Mouse (Mus musculus) myocyte (in vitro differentiated cells): ENCODE measurements around the gene Ak5. TPM values are rescaled to one million over a fixed set of nuclear protein-coding genes. Genes with fewer than 3 reads are reported as not detected.
"Not testable (repeated sequence)": the region's sequence is repeated elsewhere in the genome, so short reads cannot be mapped to it uniquely, and the experiment has no call there.

Experiments used
- H3K27me3 ChIP-seq: one replicate; pipeline ENCODE4 v1.6.1; 2011; ENCODE audit not compliant: control insufficient read depth, insufficient read depth, insufficient read length
- H3K36me3 ChIP-seq: one replicate; pipeline ENCODE4 v1.6.1; 2011; ENCODE audit not compliant: control insufficient read depth, insufficient read depth
- H3K4me2 ChIP-seq: one replicate; pipeline ENCODE4 v1.6.1; 2011; ENCODE audit warnings: low read depth, control low read depth
- H3K4me3 ChIP-seq: one replicate; pipeline ENCODE4 v1.5.1; 2011; ENCODE audit warnings: mild to moderate bottlenecking, control low read depth, moderate library complexity
- H3K79me2 ChIP-seq: one replicate; pipeline ENCODE4 v1.6.1; 2011; ENCODE audit not compliant: control insufficient read depth, insufficient read depth
- H3ac ChIP-seq: one replicate; pipeline ENCODE4 v1.6.1; 2011; ENCODE audit not compliant: control insufficient read depth, insufficient read length
- CEBPB ChIP-seq: IDR thresholded peaks from 2 replicates; pipeline ENCODE4 v1.6.1; 2011; ENCODE audit warnings: mild to moderate bottlenecking, moderate library complexity; ENCODE audit not compliant: poor library complexity, insufficient read depth, severe bottlenecking
- E2F4 ChIP-seq: IDR thresholded peaks from one replicate; pipeline ENCODE4 v1.6.1; 2011; ENCODE audit warnings: mild to moderate bottlenecking, control low read depth, moderate library complexity; ENCODE audit not compliant: insufficient read depth
- MAX ChIP-seq: IDR thresholded peaks from one replicate; pipeline ENCODE4 v1.6.1; 2011; ENCODE audit warnings: low read depth, mild to moderate bottlenecking, control low read depth
- MYOD1 ChIP-seq, 3 experiments: IDR thresholded peaks; one replicate each; pipeline ENCODE4 v1.6.1; 2011; ENCODE audit warnings: control low read depth in 2 of 3, low read depth in 2 of 3, mild to moderate bottlenecking in 2 of 3, moderate library complexity in 1 of 3; ENCODE audit not compliant: insufficient read length in 2 of 3, control insufficient read depth in 1 of 3
- MYOG ChIP-seq, 3 experiments: IDR thresholded peaks; one replicate each; pipeline ENCODE4 v1.6.1; 2011; ENCODE audit warnings: control low read depth in 2 of 3, low read depth in 2 of 3, mild to moderate bottlenecking in 2 of 3; ENCODE audit not compliant: insufficient read length in 2 of 3, control insufficient read depth in 1 of 3, insufficient read depth in 1 of 3
- POLR2A ChIP-seq: IDR thresholded peaks from one replicate; pipeline ENCODE4 v1.6.1; 2011; ENCODE audit warnings: low read depth, mild to moderate bottlenecking, control low read depth, moderate library complexity; ENCODE audit not compliant: insufficient read length
- POLR2AphosphoS2 ChIP-seq: IDR thresholded peaks from one replicate; pipeline ENCODE4 v1.6.1; 2011; ENCODE audit warnings: low read depth, control low read depth; ENCODE audit not compliant: insufficient read length
- REST ChIP-seq: IDR thresholded peaks from one replicate; pipeline ENCODE4 v1.6.1; 2011; ENCODE audit warnings: mild to moderate bottlenecking, control low read depth, moderate library complexity; ENCODE audit not compliant: insufficient read depth, insufficient read length
- SRF ChIP-seq: IDR thresholded peaks from one replicate; pipeline ENCODE4 v1.6.1; 2011; ENCODE audit warnings: low read depth; ENCODE audit not compliant: control insufficient read depth, insufficient read length
- TCF12 ChIP-seq: IDR thresholded peaks from one replicate; pipeline ENCODE4 v1.6.1; 2011; ENCODE audit warnings: mild to moderate bottlenecking, control low read depth; ENCODE audit not compliant: poor library complexity, insufficient read depth, severe bottlenecking
- TCF3 ChIP-seq: IDR thresholded peaks from one replicate; pipeline ENCODE4 v1.6.1; 2011; ENCODE audit warnings: low read depth, control low read depth; ENCODE audit not compliant: insufficient read length
- USF1 ChIP-seq: IDR thresholded peaks from one replicate; pipeline ENCODE4 v1.6.1; 2011; ENCODE audit warnings: low read depth, mild to moderate bottlenecking, control low read depth, moderate library complexity
- polyA plus RNA-seq: library from polyadenylated mRNA; unstranded; fragments of >200 nt; fragmentation: generic; extraction: Trizol; gene quantifications from one replicate; pipeline ENCODE4 v1.2.1, GENCODE M21; 2012; ENCODE audit warnings: missing spikeins

Gene Ak5
- polyA plus RNA-seq, 1 experiment, result 2.2 TPM

GRCm38 (mm10) chr3:152458875-152459274 is 209.3 kb downstream of the Ak5 start:
- H3K79me2 ChIP-seq, H3K4me3 ChIP-seq, H3K27me3 ChIP-seq, H3ac ChIP-seq: not testable (repeated sequence)
- TF ChIP-seq USF1, result peak; percentile 64
- Histone ChIP-seq H3K4me2 (peak overlapping the region; percentile 14), H3K36me3 (peaks cover 37% of the 10 kb centered on the region)

GRCm38 (mm10) chr3:152457308-152458035 is 210.7 kb downstream of the Ak5 start:
- no peaks in the 10 kb centered on the region for H3K27me3 ChIP-seq
- no peak overlapping the region for H3K4me3 ChIP-seq
- H3K4me2 ChIP-seq, result no peak overlapping the region
- peaks cover 40% of the 10 kb centered on the region for H3K36me3 ChIP-seq
- 0 out of 2 replicates have a peak, but pooled peaks have one; percentile 3 for TF ChIP-seq CEBPB
- no peak for TF ChIP-seq MAX
- no peak for TF ChIP-seq TCF3
- TF ChIP-seq POLR2A, result no peak
- peaks cover 3% of the 10 kb centered on the region for H3K79me2 ChIP-seq
- H3ac ChIP-seq, result no peak overlapping the region

GRCm38 (mm10) chr3:152453163-152453562 is 215.0 kb downstream of the Ak5 start:
- Histone ChIP-seq H3K27me3 (no peaks in the 10 kb centered on the region), H3K4me3 (no peak overlapping the region), H3K36me3 (peaks cover 51% of the 10 kb centered on the region), H3K4me2 (no peak overlapping the region), H3K79me2 (no peaks in the 10 kb centered on the region), H3ac (no peak overlapping the region)
- no peak for TF ChIP-seq MAX
- no peak for TF ChIP-seq USF1
- no peak for TF ChIP-seq MYOG (IDR thresholded peaks at IDR 0.05; ENCODE audit: control insufficient read depth in 1 of 3, insufficient read depth in 1 of 3, insufficient read length in 2 of 3, low read depth in 2 of 3)
- no peak for TF ChIP-seq POLR2A
- no peak for TF ChIP-seq CEBPB
- no peak for TF ChIP-seq SRF
- no peak for TF ChIP-seq E2F4
- TF ChIP-seq MYOD1 (IDR thresholded peaks at IDR 0.05; ENCODE audit: control insufficient read depth in 1 of 3, insufficient read length in 2 of 3, low read depth in 2 of 3), result no peak
- no peak for TF ChIP-seq REST
- no peak for TF ChIP-seq TCF12
- TF ChIP-seq POLR2AphosphoS2, result no peak
- no peak for TF ChIP-seq TCF3

GRCm38 (mm10) chr3:152446966-152447365 is 221.2 kb downstream of the Ak5 start:
- no peaks in the 10 kb centered on the region for H3K27me3 ChIP-seq
- H3K4me2 ChIP-seq, result no peak overlapping the region
- peaks cover 34% of the 10 kb centered on the region for H3K36me3 ChIP-seq
- TF ChIP-seq POLR2AphosphoS2 (no peak), E2F4 (no peak), MYOG (IDR thresholded peaks at IDR 0.05; ENCODE audit: control insufficient read depth in 1 of 3, insufficient read depth in 1 of 3, insufficient read length in 2 of 3, low read depth in 2 of 3) (no peak)
- no peak overlapping the region for H3K4me3 ChIP-seq
- H3K79me2 ChIP-seq, result peaks cover 31% of the 10 kb centered on the region
- no peak overlapping the region for H3ac ChIP-seq

GRCm38 (mm10) chr3:152444114-152444513 is 224.0 kb downstream of the Ak5 start:
- Histone ChIP-seq H3K4me3 (no peak overlapping the region), H3K4me2 (no peak overlapping the region), H3K27me3 (no peaks in the 10 kb centered on the region), H3K79me2 (peaks cover 53% of the 10 kb centered on the region), H3ac (no peak overlapping the region), H3K36me3 (peaks cover 19% of the 10 kb centered on the region)
- TF ChIP-seq CEBPB (no peak), REST (no peak)

DNA sequence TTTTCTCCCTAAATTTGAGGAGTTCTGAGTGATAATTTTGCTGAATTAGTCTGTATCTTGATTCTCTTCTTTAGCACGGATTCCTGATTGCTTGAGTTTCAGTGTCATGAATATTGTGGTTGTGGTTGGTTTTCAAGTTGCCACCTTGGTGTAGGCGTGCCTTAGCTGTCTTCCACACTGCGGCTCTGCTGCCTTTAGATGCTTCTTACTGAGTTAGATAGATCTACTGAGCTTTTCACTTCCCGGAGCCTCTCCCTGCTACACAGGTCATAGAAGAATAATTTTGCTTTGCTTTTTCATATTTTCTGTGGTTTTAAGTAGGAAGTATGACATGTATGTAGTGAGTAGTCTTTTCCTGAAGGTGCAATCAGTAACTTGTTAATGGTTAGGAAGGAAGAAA is 225.4 kb downstream of the Ak5 start:
- Histone ChIP-seq H3K36me3 (peaks cover 12% of the 10 kb centered on the region), H3K4me3 (no peak overlapping the region), H3ac (no peak overlapping the region), H3K27me3 (no peaks in the 10 kb centered on the region), H3K4me2 (no peak overlapping the region), H3K79me2 (peaks cover 60% of the 10 kb centered on the region)
- TF ChIP-seq MYOD1 (IDR thresholded peaks at IDR 0.05; ENCODE audit: control insufficient read depth in 1 of 3, insufficient read length in 2 of 3, low read depth in 2 of 3) (no peak), REST (no peak), E2F4 (no peak), TCF3 (no peak), MYOG (IDR thresholded peaks at IDR 0.05; ENCODE audit: control insufficient read depth in 1 of 3, insufficient read depth in 1 of 3, insufficient read length in 2 of 3, low read depth in 2 of 3) (no peak), USF1 (no peak), MAX (no peak), CEBPB (no peak), POLR2AphosphoS2 (no peak), POLR2A (no peak), TCF12 (no peak), SRF (no peak)
